Mouse (Mus musculus) limb, embryonic 10.5 days (tissue): Measurements from ENCODE around the gene Mcm9. TPM values are rescaled to one million over a fixed set of nuclear protein-coding genes. Genes with fewer than 3 reads are reported as not detected.

Experiments used
- DNase-seq: peaks from one replicate; pipeline ENCODE4 v3.0.0-alpha.2; 2017; ENCODE audit warnings: low spot score
- H3K27ac ChIP-seq: fragments of 300-500 bp; sonication (generic); 2 replicates; pipeline ENCODE4 v1.5.1; 2016; ENCODE audit warnings: mild to moderate bottlenecking
- H3K27me3 ChIP-seq: fragments of 300-500 bp; sonication (generic); 2 replicates; pipeline ENCODE4 v1.6.1; 2016; ENCODE audit warnings: low read depth, mild to moderate bottlenecking; ENCODE audit not compliant: poor library complexity, severe bottlenecking
- H3K36me3 ChIP-seq: fragments of 300-500 bp; sonication (generic); 2 replicates; pipeline ENCODE4 v1.6.1; 2016; ENCODE audit warnings: mild to moderate bottlenecking, moderate library complexity
- H3K4me1 ChIP-seq: fragments of 300-500 bp; sonication (generic); 2 replicates; pipeline ENCODE4 v1.6.1; 2016
- H3K4me3 ChIP-seq: fragments of 300-500 bp; sonication (generic); 2 replicates; pipeline ENCODE4 v1.5.1; 2016; ENCODE audit warnings: mild to moderate bottlenecking, moderate library complexity
- H3K9me3 ChIP-seq: fragments of 300-500 bp; sonication (generic); replicated peaks from 2 replicates; pipeline ENCODE4 v1.6.1; 2016; ENCODE audit warnings: mild to moderate bottlenecking
- WGBS: fragments of 180-500 bp; shearing (Covaris S2); methylation state at CpG from one replicate; pipeline ENCODE4 v1.1.7; 2016; 5-methylcytosine and 5-hydroxymethylcytosine counted together
- polyA plus RNA-seq: library from polyadenylated mRNA; unstranded; fragments of >200 nt; fragmentation: Nextera tagmentation; extraction: Ambion mirVana; gene quantifications from 2 replicates; pipeline ENCODE4 v1.2.1, GENCODE M21; 2016

The Mcm9 gene
- polyA plus RNA-seq, 1 experiment from 2014 or later: 14.7 TPM

DNA sequence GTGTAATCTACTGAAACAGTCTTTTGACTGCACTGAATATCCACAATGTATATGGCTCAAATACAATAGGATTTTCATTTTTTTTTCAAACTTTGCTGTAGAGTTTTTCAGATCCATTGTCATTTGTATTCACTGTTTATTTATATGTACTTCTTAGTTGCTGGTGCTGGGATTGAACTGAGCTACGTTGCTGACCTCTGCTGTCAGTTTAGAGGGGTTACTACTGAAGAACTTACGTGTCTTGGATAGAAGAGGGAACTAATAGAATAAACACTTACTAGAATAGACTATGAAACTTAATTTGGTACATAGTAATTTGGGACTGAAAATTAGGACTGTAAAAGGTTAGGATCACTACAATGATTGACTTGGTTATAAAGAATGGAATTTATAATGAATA, 24.9 kb downstream of the Mcm9 start:
- H3K27ac ChIP-seq: no peak overlapping the region
- no peak for DNase-seq
- peaks cover 99% of the 10 kb centered on the region for H3K36me3 ChIP-seq
- no peaks in the 10 kb centered on the region for H3K9me3 ChIP-seq
- no peak overlapping the region for H3K4me3 ChIP-seq
- no peaks in the 10 kb centered on the region for H3K27me3 ChIP-seq
- no peaks in the 10 kb centered on the region for H3K4me1 ChIP-seq
- 83% methylated on average over 2 of the region's 2 CpGs for WGBS

DNA sequence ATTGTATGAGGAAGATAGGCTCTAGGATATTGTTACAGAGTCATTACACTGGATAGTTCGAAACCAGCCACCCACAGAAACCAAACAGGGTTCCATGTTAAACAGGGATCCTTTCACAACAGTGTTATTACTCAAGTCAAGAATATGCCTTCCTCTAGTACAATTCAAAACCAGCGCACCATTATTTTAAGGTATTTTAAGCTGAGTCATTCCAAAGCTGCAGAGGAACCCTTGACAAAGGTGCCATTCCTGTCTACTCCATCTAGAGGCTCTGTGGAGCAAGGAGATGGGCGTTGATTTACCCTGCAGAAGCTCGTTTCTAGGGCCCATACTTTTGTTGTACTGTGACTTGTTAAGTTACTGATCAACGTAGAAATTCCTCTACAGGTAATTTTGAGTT, 31.4 kb downstream of the Mcm9 start:
- peak overlapping the region; percentile 89 for H3K4me3 ChIP-seq
- 65% methylated on average over 5 of the region's 5 CpGs for WGBS
- no peaks in the 10 kb centered on the region for H3K9me3 ChIP-seq
- peaks cover 24% of the 10 kb centered on the region for H3K4me1 ChIP-seq
- no peak for DNase-seq
- peaks cover 44% of the 10 kb centered on the region for H3K36me3 ChIP-seq
- no peaks in the 10 kb centered on the region for H3K27me3 ChIP-seq
- no peak overlapping the region for H3K27ac ChIP-seq

DNA sequence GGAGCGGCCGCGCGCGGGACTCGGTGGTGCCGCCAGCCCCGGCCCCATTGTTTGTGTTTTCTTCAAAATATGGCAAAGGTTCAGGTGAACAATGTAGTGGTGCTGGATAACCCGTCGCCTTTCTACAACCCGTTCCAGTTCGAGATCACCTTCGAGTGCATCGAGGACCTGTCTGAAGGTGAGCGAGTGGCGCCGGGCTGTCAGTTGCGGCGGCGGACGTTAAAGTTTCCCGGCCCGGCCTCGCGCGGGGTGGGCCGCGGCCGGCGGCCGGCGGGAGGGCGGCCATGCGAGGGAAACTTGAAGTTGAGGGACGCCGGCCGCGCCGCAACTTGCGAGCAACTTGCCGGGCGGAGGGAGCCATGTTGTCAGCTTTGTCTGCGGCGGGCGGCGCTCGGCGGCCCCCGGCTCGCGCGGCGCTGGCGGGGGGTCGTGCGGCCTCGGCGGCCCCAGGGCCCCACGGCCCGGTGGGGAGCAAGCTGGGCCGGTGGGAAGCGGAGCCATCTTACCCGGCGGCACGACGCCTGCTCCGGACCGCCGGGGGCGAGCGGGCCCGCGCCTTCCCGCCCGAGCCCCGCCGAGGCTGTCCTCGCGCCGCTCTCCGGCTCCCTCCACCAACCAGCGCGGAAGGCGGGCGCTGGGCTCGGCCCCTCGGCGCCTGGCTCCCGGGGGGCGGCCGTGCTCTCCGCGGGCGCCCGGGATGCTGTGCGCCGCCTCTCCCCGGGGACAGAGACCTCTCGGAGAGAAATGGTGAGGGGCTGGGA, 32.9 kb downstream of the Mcm9 start:
- H3K4me1 ChIP-seq: peaks cover 24% of the 10 kb centered on the region
- H3K27me3 ChIP-seq: no peaks in the 10 kb centered on the region
- H3K27ac ChIP-seq: peak overlapping the region; percentile 99
- H3K4me3 ChIP-seq: peak overlapping the region; percentile 89
- H3K9me3 ChIP-seq: no peaks in the 10 kb centered on the region
- under 1% methylated on average over 89 of the region's 99 CpGs for WGBS
- peak; percentile 69 for DNase-seq
- peaks cover 29% of the 10 kb centered on the region for H3K36me3 ChIP-seq

DNA sequence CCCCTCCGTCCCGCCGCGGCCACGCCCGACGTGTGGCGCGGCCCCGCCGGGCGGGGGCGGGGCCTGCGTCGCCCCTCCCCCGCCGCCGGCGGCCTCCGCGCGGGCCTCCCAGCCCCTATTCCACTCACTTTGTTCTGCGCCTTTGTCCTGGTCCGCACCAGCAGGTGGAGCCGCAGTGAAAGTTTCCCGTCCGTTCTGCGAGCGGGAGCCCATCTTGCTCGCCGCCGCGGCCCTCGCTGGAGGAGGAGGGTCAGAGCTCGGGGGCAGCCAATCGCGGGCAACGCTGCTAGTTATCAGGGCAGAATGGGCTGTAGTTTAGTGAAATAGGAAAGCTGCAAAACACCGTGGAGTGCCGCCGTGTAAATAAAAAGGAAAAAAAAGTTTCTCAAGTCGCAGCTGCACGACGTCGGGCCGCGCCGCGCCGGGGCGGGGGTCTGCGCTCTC, 33.5 kb downstream of the Mcm9 start, which contains the start of gene Asf1a:
Gene Asf1a (plus strand): TSS at position 81 of the 444 bp plus-strand sequence.
- Histone ChIP-seq H3K4me3 (peak within 1 kb of the TSS; percentile 89), H3K36me3 (peaks cover 23% of the 10 kb centered on the region), H3K27me3 (no peaks in the 10 kb centered on the region), H3K4me1 (peaks cover 24% of the 10 kb centered on the region), H3K27ac (peak within 1 kb of the TSS; percentile 99), H3K9me3 (no peaks in the 10 kb centered on the region)
- WGBS: under 1% methylated on average over 52 of the region's 52 CpGs
- peak; percentile 95 for DNase-seq

DNA sequence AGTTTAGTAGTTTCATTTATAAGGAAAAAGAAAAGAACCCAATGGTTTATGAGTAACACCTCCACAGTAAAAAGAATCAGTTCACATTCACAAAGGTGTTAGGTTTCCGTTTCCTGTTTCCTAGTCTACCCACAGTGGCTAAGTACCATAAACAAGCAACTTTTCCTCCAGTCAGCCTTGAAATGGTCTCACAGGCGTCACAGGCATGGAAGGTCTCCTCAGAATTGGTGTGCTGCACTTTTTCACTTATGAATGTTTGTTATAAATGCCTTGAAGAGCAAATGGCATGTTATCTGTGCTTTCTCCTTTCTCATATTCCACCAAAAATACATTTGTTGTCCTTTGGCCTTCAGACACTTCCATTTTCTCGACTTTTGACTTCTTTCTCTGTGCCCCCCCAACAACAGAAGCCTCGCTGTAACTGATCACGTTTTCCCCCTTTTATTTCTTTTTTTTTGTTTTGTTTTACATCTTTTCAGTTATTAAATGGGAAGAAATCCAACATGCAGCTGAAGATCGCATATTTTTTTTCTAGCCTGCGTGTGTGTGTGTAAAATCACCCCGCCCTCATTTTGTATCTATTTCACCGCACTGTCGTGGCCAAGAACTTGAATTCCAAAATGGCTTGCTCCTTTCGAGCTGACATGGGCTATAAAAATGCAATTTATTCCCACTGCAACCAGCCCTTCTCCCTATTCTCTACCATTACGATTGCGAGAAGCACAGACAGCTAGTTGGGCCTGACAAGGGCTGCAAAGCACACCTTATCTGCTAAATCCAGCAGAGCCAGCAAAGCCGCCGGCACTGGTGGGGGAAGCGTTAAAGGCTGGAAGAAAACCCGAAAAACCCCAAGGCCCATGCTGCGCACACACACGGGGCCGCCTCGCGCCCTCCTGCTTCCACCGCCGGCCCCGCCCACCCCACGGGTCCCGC, 34.2 kb downstream of the Mcm9 start:
- peaks cover 24% of the 10 kb centered on the region for H3K4me1 ChIP-seq
- 7% methylated on average over 26 of the region's 27 CpGs for WGBS
- H3K27me3 ChIP-seq: no peaks in the 10 kb centered on the region
- H3K4me3 ChIP-seq: peak overlapping the region; percentile 89
- peak overlapping the region; percentile 99 for H3K27ac ChIP-seq
- no peaks in the 10 kb centered on the region for H3K9me3 ChIP-seq
- DNase-seq: no peak
- peaks cover 16% of the 10 kb centered on the region for H3K36me3 ChIP-seq

DNA sequence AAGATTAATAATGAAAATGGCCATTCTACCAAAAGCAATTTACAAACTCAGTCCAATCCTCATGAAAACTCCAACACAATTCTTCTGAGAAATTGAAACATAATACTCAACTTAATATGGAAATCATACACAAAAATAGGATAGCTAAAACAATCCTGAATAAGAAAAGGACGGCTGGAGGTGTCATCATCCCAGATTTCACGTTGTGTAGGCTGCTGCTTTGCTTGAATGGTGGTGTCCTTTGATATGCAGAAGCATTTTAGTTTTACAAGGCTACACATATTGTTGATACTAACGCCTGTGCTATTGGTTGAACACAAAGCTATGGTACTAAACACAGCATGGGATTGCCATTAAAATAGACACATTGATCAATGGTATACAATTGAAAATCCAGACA, 44.5 kb downstream of the Mcm9 start:
- Histone ChIP-seq H3K4me1 (peaks cover 5% of the 10 kb centered on the region), H3K36me3 (no peaks in the 10 kb centered on the region), H3K9me3 (no peaks in the 10 kb centered on the region), H3K4me3 (no peak overlapping the region), H3K27me3 (no peaks in the 10 kb centered on the region), H3K27ac (no peak overlapping the region)
- WGBS: 81% methylated on average over 3 of the region's 3 CpGs
- no peak for DNase-seq

DNA sequence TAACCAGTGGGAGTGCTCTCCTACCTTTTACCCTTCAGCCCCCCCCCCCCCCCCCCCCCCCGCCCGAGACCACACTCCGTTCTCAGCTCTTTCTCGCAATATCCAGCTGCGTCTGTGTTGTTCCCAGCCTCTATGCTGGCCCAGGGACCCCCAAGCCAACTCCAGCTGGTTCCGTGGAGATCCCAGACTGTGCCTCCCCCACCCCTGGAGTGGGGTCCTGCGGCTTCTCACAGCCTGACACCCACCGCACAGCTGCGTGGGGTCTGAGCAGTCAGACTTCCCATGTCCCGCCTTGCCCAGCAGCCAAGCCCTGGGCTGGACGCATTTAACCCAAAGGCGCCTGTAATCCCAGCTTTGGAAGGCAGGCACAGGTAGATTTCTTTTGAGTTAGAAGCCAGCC, 49.2 kb downstream of the Mcm9 start:
- H3K36me3 ChIP-seq: no peaks in the 10 kb centered on the region
- H3K27ac ChIP-seq: peak overlapping the region; percentile 58
- H3K9me3 ChIP-seq: no peaks in the 10 kb centered on the region
- peaks cover 14% of the 10 kb centered on the region for H3K4me1 ChIP-seq
- no peaks in the 10 kb centered on the region for H3K27me3 ChIP-seq
- 34% methylated on average over 8 of the region's 12 CpGs for WGBS
- peak overlapping the region; percentile 50 for H3K4me3 ChIP-seq
- peak; percentile 34 for DNase-seq

DNA sequence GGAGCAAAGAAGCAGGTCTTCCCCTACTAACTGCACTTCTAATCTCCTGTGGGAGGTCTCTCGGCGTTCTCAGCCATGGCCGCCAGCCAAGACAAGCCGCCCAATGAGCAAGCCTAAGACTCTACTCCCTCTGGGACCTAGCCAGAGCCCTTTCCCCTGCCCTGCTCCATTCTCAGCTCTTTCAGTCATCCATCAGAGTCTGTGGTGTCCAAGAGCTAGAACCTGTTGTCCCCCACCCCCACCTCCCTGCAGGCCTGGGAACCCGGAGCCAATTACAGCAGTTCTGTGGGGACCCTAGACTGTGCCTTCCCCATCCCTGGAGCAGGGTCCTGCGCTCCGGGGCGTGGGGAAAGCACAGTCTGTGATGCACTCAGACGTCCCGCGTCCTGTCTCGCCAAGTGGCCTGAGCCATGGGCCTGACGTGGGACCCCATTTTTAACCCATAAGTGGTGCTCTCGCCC, 49.6 kb downstream of the Mcm9 start:
- peak overlapping the region; percentile 58 for H3K27ac ChIP-seq
- DNase-seq: peak; percentile 52
- 15% methylated on average over 14 of the region's 14 CpGs for WGBS

DNA sequence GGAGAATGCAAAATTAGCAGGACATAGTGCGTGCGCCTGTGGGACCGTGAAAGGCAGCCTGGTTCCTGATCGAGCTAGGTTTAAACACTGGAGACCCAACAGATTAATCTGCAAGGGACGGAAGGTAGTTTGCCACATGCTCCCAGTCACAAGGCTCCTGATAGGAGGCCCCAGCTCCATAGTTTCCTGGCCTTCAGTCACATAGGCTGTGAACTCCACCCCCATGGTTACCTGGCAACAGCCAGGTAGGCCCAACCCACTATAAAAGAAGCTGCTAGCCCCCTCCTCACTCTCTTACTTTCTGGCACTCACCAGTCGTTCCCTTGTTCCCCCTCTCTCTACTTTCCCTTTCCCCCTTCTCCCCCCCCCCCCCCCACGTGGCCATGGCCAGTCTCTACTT, 50.1 kb downstream of the Mcm9 start:
- 40% methylated on average over 7 of the region's 7 CpGs for WGBS
- Histone ChIP-seq H3K27ac (peak overlapping the region; percentile 58), H3K4me1 (peaks cover 14% of the 10 kb centered on the region), H3K36me3 (no peaks in the 10 kb centered on the region), H3K9me3 (no peaks in the 10 kb centered on the region), H3K27me3 (no peaks in the 10 kb centered on the region), H3K4me3 (peak overlapping the region; percentile 50)
- DNase-seq: peak; percentile 35

More for the DNA sequence above, 49.6 kb downstream of the Mcm9 start:
- H3K9me3 ChIP-seq: no peaks in the 10 kb centered on the region
- H3K4me1 ChIP-seq: peaks cover 14% of the 10 kb centered on the region
- H3K4me3 ChIP-seq: peak overlapping the region; percentile 50
- no peaks in the 10 kb centered on the region for H3K27me3 ChIP-seq
- no peaks in the 10 kb centered on the region for H3K36me3 ChIP-seq

DNA sequence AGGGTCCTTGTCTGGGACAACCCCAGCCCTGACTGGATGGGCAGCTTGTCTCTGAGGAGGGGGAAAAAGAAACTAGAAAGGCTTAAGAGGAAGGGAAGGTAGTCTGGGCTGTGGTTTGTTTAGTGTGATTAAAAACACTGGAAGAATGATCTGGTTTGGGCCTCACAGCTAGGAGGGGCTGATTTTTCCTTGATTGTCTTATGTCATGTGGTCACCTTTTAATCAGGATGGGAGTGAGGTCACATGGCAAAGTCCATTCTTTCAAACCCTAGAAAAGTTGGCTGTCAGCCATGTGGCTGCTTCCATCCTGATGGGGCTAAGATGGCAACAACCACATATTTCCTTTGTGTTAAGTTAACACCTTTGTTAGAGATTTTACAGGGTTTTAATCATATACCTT, 61.7 kb downstream of the Mcm9 start:
- 0 out of 2 replicates have a peak, but pooled peaks cover 2% of the 10 kb centered on the region for H3K36me3 ChIP-seq
- no peaks in the 10 kb centered on the region for H3K27me3 ChIP-seq
- no peak overlapping the region for H3K27ac ChIP-seq
- H3K4me3 ChIP-seq: no peak overlapping the region
- no peaks in the 10 kb centered on the region for H3K9me3 ChIP-seq
- DNase-seq: no peak
- no peaks in the 10 kb centered on the region for H3K4me1 ChIP-seq

DNA sequence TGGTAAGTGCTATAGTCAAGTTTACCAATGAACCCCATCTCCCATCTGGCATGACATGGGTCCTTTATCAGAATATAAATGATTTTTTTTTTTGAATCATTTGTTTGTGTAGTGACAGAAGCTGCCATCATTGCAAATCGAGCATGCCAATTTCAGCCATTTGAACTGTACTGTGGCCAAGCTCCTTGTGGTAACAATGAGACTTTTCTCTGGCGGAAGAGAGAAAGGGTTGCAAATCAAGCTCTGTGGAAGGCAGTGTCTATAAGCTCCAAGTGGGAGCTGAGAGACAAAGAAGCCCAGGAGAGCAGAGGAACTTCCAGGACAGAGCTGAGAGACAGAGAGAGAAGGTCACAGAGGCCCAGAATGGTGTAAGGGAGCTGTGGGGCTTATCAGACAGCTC, 64.7 kb downstream of the Mcm9 start:
- 94% methylated on average over 2 of the region's 2 CpGs for WGBS
- DNase-seq: no peak

DNA sequence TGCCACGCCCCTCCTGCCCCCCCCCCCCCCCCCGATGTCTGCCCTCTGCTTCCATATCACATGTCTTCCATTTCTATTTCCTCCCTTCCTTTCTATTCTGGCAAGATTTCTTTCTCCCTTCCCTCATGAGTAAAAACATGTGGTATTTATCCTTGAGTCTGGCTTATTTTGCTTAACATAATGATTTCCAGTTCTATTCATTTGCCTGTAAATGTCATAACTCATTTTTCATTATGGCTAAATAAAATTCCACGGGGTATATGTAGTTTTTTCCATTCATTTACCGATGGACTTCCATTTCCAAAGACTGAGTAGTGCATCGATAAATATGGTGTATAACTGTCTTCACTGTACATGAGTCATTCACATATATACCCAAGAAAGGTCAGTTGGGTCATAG, 68.2 kb downstream of the Mcm9 start:
- DNase-seq: no peak
- Histone ChIP-seq H3K4me1 (no peaks in the 10 kb centered on the region), H3K36me3 (0 out of 2 replicates have a peak, but pooled peaks cover 2% of the 10 kb centered on the region), H3K27ac (no peak overlapping the region), H3K27me3 (no peaks in the 10 kb centered on the region), H3K4me3 (no peak overlapping the region), H3K9me3 (no peaks in the 10 kb centered on the region)
- 86% methylated on average over 5 of the region's 5 CpGs for WGBS

More for the DNA sequence above, 64.7 kb downstream of the Mcm9 start:
- Histone ChIP-seq H3K27me3 (no peaks in the 10 kb centered on the region), H3K36me3 (0 out of 2 replicates have a peak, but pooled peaks cover 2% of the 10 kb centered on the region), H3K4me1 (no peaks in the 10 kb centered on the region), H3K27ac (no peak overlapping the region), H3K4me3 (no peak overlapping the region), H3K9me3 (no peaks in the 10 kb centered on the region)

DNA sequence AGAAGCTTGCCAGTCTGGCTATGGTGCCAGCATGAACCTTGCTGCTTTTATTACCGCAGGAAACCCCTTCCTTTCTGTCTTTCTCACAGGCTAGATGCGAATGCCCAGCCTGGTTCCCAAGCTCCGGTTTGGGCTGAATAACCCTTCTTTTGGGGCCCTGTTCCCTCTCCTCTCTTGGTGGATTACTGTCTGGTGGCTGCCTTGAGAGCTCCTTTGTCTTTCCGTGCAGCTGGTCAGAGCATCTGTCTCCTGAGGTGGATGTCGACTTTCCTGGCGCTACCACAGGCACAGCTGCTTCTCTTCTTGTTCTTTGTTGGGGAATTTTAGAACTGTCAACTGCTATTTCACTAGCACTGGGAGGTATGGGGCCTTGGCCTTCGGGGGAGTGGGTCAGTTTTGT, 92.6 kb downstream of the Mcm9 start:
- H3K9me3 ChIP-seq: no peaks in the 10 kb centered on the region
- H3K4me3 ChIP-seq: no peak overlapping the region
- no peaks in the 10 kb centered on the region for H3K27me3 ChIP-seq
- no peak overlapping the region for H3K27ac ChIP-seq
- H3K4me1 ChIP-seq: no peaks in the 10 kb centered on the region
- H3K36me3 ChIP-seq: peaks cover 37% of the 10 kb centered on the region
- no peak for DNase-seq
- WGBS: 86% methylated on average over 7 of the region's 7 CpGs
